Mouse (Mus musculus): Measurements from ENCODE around the gene Herc2. TPM values are rescaled to one million over a fixed set of nuclear protein-coding genes. Genes with fewer than 3 reads are reported as not detected.

Gene Herc2
- polyA plus RNA-seq, 1 experiment from 2014 or later = 45.4 TPM

GRCm38 (mm10) chr7:56220811-56221210 lies 170.8 kb downstream of the Herc2 start:
- H3K27me3 ChIP-seq = no peaks in the 10 kb centered on the region
- H3K4me2 ChIP-seq = no peak overlapping the region
- no peak overlapping the region for H3K4me3 ChIP-seq
- WGBS = 92% methylated on average over 6 of the region's 6 CpGs
- ATAC-seq = no peak
- no peaks in the 10 kb centered on the region for H3K9me3 ChIP-seq (replicated peaks)
- peaks cover 93% of the 10 kb centered on the region for H3K36me3 ChIP-seq (ENCODE audit: poor library complexity, severe bottlenecking)
- H3K27ac ChIP-seq = no peak overlapping the region
- H3K9ac ChIP-seq = no peak overlapping the region
- no peaks in the 10 kb centered on the region for H3K4me1 ChIP-seq

GRCm38 (mm10) chr7:56235794-56236423 lies 185.9 kb downstream of the Herc2 start:
- no peak overlapping the region for H3K4me2 ChIP-seq
- no peaks in the 10 kb centered on the region for H3K27me3 ChIP-seq
- no peak overlapping the region for H3K9ac ChIP-seq
- H3K36me3 ChIP-seq (ENCODE audit: poor library complexity, severe bottlenecking) = peaks cover 28% of the 10 kb centered on the region
- H3K9me3 ChIP-seq (replicated peaks) = no peaks in the 10 kb centered on the region
- ATAC-seq = 0 out of 2 replicates have a peak, but pooled peaks have one; percentile 36
- H3K4me3 ChIP-seq = no peak overlapping the region
- H3K27ac ChIP-seq = no peak overlapping the region
- 18% methylated on average over 5 of the region's 5 CpGs for WGBS
- peaks cover 9% of the 10 kb centered on the region; the same call in 1 of the 2 replicates for H3K4me1 ChIP-seq

- H3K4me1 ChIP-seq = peaks cover 9% of the 10 kb centered on the region; the same call in 1 of the 2 replicates
- no peak overlapping the region for H3K4me3 ChIP-seq
- ATAC-seq = no peak
- H3K36me3 ChIP-seq (ENCODE audit: poor library complexity, severe bottlenecking) = peaks cover 23% of the 10 kb centered on the region
- H3K9ac ChIP-seq = no peak overlapping the region
- no peak overlapping the region for H3K4me2 ChIP-seq
- 64% methylated on average over 3 of the region's 3 CpGs for WGBS
- no peak overlapping the region for H3K27ac ChIP-seq
- H3K9me3 ChIP-seq (replicated peaks) = no peaks in the 10 kb centered on the region
- no peaks in the 10 kb centered on the region for H3K27me3 ChIP-seq
These were observed 186.6 kb downstream of the Herc2 start for GRCm38 (mm10) chr7:56236617-56237016.

- H3K27ac ChIP-seq = no peak within 1 kb of the TSS
- peaks cover 9% of the 10 kb centered on the region; the same call in 1 of the 2 replicates for H3K4me1 ChIP-seq
- H3K27me3 ChIP-seq = no peaks in the 10 kb centered on the region
- WGBS = 45% methylated on average over 3 of the region's 3 CpGs
- no peaks in the 10 kb centered on the region for H3K9me3 ChIP-seq (replicated peaks)
- H3K9ac ChIP-seq = no peak within 1 kb of the TSS
- H3K36me3 ChIP-seq (ENCODE audit: poor library complexity, severe bottlenecking) = no peaks in the 10 kb centered on the region
- H3K4me2 ChIP-seq = no peak within 1 kb of the TSS
- no peak within 1 kb of the TSS for H3K4me3 ChIP-seq
- ATAC-seq = no peak
These were observed 189.5 kb downstream of the Herc2 start, which contains the start of gene Oca2 for GRCm38 (mm10) chr7:56239543-56239942. Oca2 (plus strand) TSS chr7:56239760.

GRCm38 (mm10) chr7:56254568-56254967 lies 204.6 kb downstream of the Herc2 start:
- H3K4me2 ChIP-seq = no peak overlapping the region
- H3K27me3 ChIP-seq = no peaks in the 10 kb centered on the region
- H3K9ac ChIP-seq = no peak overlapping the region
- no peak for ATAC-seq
- no peaks in the 10 kb centered on the region for H3K4me1 ChIP-seq
- no peak overlapping the region for H3K4me3 ChIP-seq
- WGBS = 86% methylated on average over 10 of the region's 10 CpGs
- H3K27ac ChIP-seq = no peak overlapping the region
- no peaks in the 10 kb centered on the region for H3K36me3 ChIP-seq (ENCODE audit: poor library complexity, severe bottlenecking)
- no peaks in the 10 kb centered on the region for H3K9me3 ChIP-seq (replicated peaks)

- Histone ChIP-seq H3K27me3 (no peaks in the 10 kb centered on the region), H3K9ac (no peak overlapping the region), H3K36me3 (ENCODE audit: poor library complexity, severe bottlenecking) (no peaks in the 10 kb centered on the region), H3K27ac (no peak overlapping the region), H3K4me2 (no peak overlapping the region), H3K4me3 (no peak overlapping the region), H3K9me3 (replicated peaks) (no peaks in the 10 kb centered on the region), H3K4me1 (no peaks in the 10 kb centered on the region)
- ATAC-seq = peak; percentile 81
- 61% methylated on average over 3 of the region's 3 CpGs for WGBS
These were observed 208.0 kb downstream of the Herc2 start for GRCm38 (mm10) chr7:56257875-56258441.

GRCm38 (mm10) chr7:56277506-56277905 lies 227.5 kb downstream of the Herc2 start:
- H3K27ac ChIP-seq = no peak overlapping the region
- no peak overlapping the region for H3K9ac ChIP-seq
- H3K4me2 ChIP-seq = no peak overlapping the region
- no peak for ATAC-seq
- no peaks in the 10 kb centered on the region for H3K27me3 ChIP-seq
- 89% methylated on average over 2 of the region's 2 CpGs for WGBS
- no peak overlapping the region for H3K4me3 ChIP-seq
- no peaks in the 10 kb centered on the region for H3K36me3 ChIP-seq (ENCODE audit: poor library complexity, severe bottlenecking)
- no peaks in the 10 kb centered on the region for H3K4me1 ChIP-seq
- no peaks in the 10 kb centered on the region for H3K9me3 ChIP-seq (replicated peaks)

Other genes starting within 250 kb of the Herc2 start
- gene Cyfip1, start 208.5 kb upstream of the Herc2 start, polyA plus RNA-seq (2015; fragmentation: Nextera tagmentation; extraction: Ambion mirVana) = 65.2 and 67.2 TPM in 2 replicates
- gene Nipa2, start 87.7 kb upstream of the Herc2 start, polyA plus RNA-seq (2015; fragmentation: Nextera tagmentation; extraction: Ambion mirVana) = 39.3 and 41.9 TPM in 2 replicates
- gene Nipa1, start 30.2 kb upstream of the Herc2 start, polyA plus RNA-seq (2015; fragmentation: Nextera tagmentation; extraction: Ambion mirVana) = 14.8 and 15.8 TPM in 2 replicates
- 0.66 and 0.87 TPM in 2 replicates for gene Oca2, start 189.6 kb downstream of the Herc2 start, polyA plus RNA-seq (2015; fragmentation: Nextera tagmentation; extraction: Ambion mirVana)